Mouse (Mus musculus) lung, embryonic 15.5 days (tissue): ENCODE measurements around the gene Bach2. TPM values are rescaled to one million over a fixed set of nuclear protein-coding genes. Genes with fewer than 3 reads are reported as not detected.
A peak's percentile ranks its signal among the peaks of the same experiment; 100 is the strongest.

ENCODE experiments used
- ATAC-seq: fragments of 200-750 bp; cut with Nextera tagmentation; 2 replicates; pipeline ENCODE4 v1.8.0; 2017; ENCODE audit warnings: moderate number of reproducible peaks, borderline replicate concordance; ENCODE audit not compliant: low FRiP score, low TSS enrichment; ENCODE audit errors: extremely low read depth
- H3K27ac ChIP-seq: fragments of 300-500 bp; sonication (generic); 2 replicates; pipeline ENCODE4 v1.5.1; 2015; ENCODE audit warnings: moderate library complexity, mild to moderate bottlenecking, inconsistent platforms
- H3K27me3 ChIP-seq: fragments of 300-500 bp; sonication (generic); 2 replicates; pipeline ENCODE4 v1.6.1; 2015; ENCODE audit warnings: inconsistent platforms
- H3K36me3 ChIP-seq: fragments of 300-500 bp; sonication (generic); 2 replicates; pipeline ENCODE4 v1.6.1; 2015; ENCODE audit warnings: inconsistent platforms
- H3K4me1 ChIP-seq: fragments of 300-500 bp; sonication (generic); 2 replicates; pipeline ENCODE4 v1.6.1; 2015; ENCODE audit warnings: inconsistent platforms
- H3K4me2 ChIP-seq: fragments of 300-500 bp; sonication (generic); 2 replicates; pipeline ENCODE4 v1.6.1; 2015; ENCODE audit warnings: inconsistent platforms, mild to moderate bottlenecking, moderate library complexity
- H3K4me3 ChIP-seq: fragments of 300-500 bp; sonication (generic); 2 replicates; pipeline ENCODE4 v1.5.1; 2015; ENCODE audit warnings: mild to moderate bottlenecking, inconsistent platforms
- H3K9ac ChIP-seq: fragments of 300-500 bp; sonication (generic); 2 replicates; pipeline ENCODE4 v1.6.1; 2015; ENCODE audit warnings: inconsistent platforms
- H3K9me3 ChIP-seq: fragments of 300-500 bp; sonication (generic); 2 replicates; pipeline ENCODE4 v1.6.1; 2016; ENCODE audit warnings: inconsistent platforms
- WGBS: fragments of 180-500 bp; shearing (Covaris S2); methylation state at CpG from one replicate; pipeline ENCODE4 v1.1.7; 2015; 5-methylcytosine and 5-hydroxymethylcytosine counted together
- polyA plus RNA-seq: library from polyadenylated mRNA; unstranded; fragments of >200 nt; fragmentation: Nextera tagmentation; extraction: Ambion mirVana; gene quantifications from 2 replicates; pipeline ENCODE4 v1.2.1, GENCODE M21; 2015

The Bach2 gene
- polyA plus RNA-seq, 1 experiment from 2014 or later: 10.5 TPM

GRCm38 (mm10) chr4:32388564-32388963 lies 150.0 kb downstream of the Bach2 start:
- 0 out of 2 replicates have a peak, but pooled peaks have one; percentile 40 for ATAC-seq
- Histone ChIP-seq H3K36me3 (no peaks in the 10 kb centered on the region), H3K27me3 (no peaks in the 10 kb centered on the region), H3K9ac (no peak overlapping the region), H3K27ac (peak overlapping the region; percentile 83), H3K4me3 (no peak overlapping the region), H3K4me1 (peaks cover 57% of the 10 kb centered on the region), H3K4me2 (0 out of 2 replicates have a peak overlapping the region, but pooled peaks have one; percentile 17), H3K9me3 (no peaks in the 10 kb centered on the region)
- 42% methylated on average over 9 of the region's 9 CpGs for WGBS

DNA sequence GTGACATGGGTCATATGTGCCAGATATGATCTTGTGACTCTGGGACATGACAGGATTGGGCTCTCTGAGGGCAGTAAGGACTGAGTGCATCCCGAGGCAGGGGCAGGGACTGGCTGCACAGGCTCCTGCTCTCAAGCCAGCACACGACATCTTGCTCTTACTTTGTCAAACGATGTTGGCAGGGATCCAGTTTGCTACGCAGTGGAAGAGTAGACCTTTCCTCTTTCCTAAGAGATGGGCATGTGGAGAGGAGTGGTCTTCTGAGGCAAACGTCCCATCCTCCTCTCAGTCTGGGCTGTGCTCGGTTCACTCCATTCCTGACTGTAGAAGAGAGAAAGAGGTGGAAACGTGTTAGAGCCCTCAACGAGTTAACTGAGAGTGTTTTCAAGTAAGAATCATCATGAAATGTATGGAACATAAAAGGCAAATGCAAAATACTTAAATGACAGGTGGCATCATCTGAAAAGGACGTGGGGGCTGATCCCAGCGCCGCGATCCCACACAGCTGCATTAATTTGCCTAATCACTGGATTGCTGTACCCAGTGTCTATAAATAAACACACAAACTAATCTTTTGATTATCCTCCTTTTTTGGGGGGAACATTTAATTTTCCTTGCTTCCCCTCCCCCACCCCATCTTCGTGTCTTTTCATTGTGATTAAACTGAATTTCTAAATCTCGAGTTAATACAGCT lies 150.7 kb downstream of the Bach2 start:
- Histone ChIP-seq H3K4me1 (peaks cover 50% of the 10 kb centered on the region), H3K27ac (peak overlapping the region; percentile 83), H3K27me3 (no peaks in the 10 kb centered on the region), H3K4me3 (no peak overlapping the region), H3K36me3 (no peaks in the 10 kb centered on the region), H3K9me3 (no peaks in the 10 kb centered on the region), H3K4me2 (0 out of 2 replicates have a peak overlapping the region, but pooled peaks have one; percentile 1), H3K9ac (no peak overlapping the region)
- WGBS: 43% methylated on average over 14 of the region's 14 CpGs
- no peak for ATAC-seq

DNA sequence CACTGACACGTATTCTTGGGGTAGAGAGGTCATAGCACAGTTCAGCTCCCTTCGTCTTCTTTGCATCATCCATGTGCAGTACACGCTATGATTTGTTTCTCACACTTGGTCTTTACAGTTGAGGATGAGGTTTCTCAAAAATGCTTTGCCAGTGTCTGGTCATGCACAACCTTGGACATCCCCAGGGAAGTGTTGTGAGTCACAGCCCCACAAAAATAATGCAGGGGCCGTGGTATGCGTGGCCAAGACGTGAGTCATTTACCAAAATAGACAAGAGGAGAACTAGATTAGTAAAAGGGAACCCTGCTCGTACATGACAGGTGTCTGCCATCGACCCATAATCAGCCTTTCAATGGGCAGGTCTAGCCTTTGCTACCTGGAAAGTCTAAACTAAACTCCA lies 152.7 kb downstream of the Bach2 start:
- Histone ChIP-seq H3K36me3 (no peaks in the 10 kb centered on the region), H3K4me3 (no peak overlapping the region), H3K4me2 (no peak overlapping the region), H3K9ac (no peak overlapping the region), H3K27me3 (no peaks in the 10 kb centered on the region), H3K27ac (no peak overlapping the region), H3K9me3 (no peaks in the 10 kb centered on the region), H3K4me1 (peaks cover 35% of the 10 kb centered on the region)
- no peak for ATAC-seq
- 85% methylated on average over 8 of the region's 8 CpGs for WGBS

GRCm38 (mm10) chr4:32393226-32393625 lies 154.6 kb downstream of the Bach2 start:
- ATAC-seq: no peak
- H3K9me3 ChIP-seq: no peaks in the 10 kb centered on the region
- no peak overlapping the region for H3K27ac ChIP-seq
- no peak overlapping the region for H3K4me3 ChIP-seq
- H3K4me1 ChIP-seq: peaks cover 20% of the 10 kb centered on the region
- 69% methylated on average over 3 of the region's 3 CpGs for WGBS
- no peaks in the 10 kb centered on the region for H3K27me3 ChIP-seq
- H3K36me3 ChIP-seq: no peaks in the 10 kb centered on the region
- H3K4me2 ChIP-seq: no peak overlapping the region
- no peak overlapping the region for H3K9ac ChIP-seq

GRCm38 (mm10) chr4:32393951-32394350 lies 155.3 kb downstream of the Bach2 start:
- Histone ChIP-seq H3K9ac (no peak overlapping the region), H3K4me1 (peaks cover 13% of the 10 kb centered on the region), H3K4me3 (no peak overlapping the region), H3K27me3 (no peaks in the 10 kb centered on the region), H3K9me3 (no peaks in the 10 kb centered on the region), H3K27ac (no peak overlapping the region), H3K4me2 (no peak overlapping the region), H3K36me3 (no peaks in the 10 kb centered on the region)
- no peak for ATAC-seq
- WGBS: 81% methylated on average over 1 of the region's 1 CpGs

DNA sequence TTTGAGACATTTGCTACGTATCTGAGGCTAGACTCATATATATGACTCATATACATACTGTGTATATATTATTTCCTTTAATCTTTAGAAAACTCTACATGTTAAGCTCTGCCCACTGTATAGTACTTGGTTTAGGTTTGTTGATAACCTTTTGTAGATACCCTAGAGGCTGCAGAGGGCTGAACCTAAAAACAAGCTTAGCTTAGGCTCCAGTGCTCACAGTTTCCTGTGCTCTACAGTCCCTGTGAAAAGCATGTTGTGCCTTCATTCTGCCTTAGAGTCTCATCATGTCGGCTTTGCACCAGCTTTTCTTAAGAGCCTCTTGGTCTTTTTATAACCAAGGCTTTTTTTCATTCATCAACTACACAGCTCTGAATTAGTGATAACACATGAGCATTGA lies 156.2 kb downstream of the Bach2 start:
- no peak for ATAC-seq
- Histone ChIP-seq H3K9me3 (no peaks in the 10 kb centered on the region), H3K27ac (no peak overlapping the region), H3K4me3 (no peak overlapping the region), H3K4me1 (peaks cover 11% of the 10 kb centered on the region), H3K27me3 (no peaks in the 10 kb centered on the region), H3K9ac (no peak overlapping the region), H3K4me2 (no peak overlapping the region), H3K36me3 (no peaks in the 10 kb centered on the region)
- 89% methylated on average over 2 of the region's 2 CpGs for WGBS

GRCm38 (mm10) chr4:32401459-32401858 lies 162.9 kb downstream of the Bach2 start:
- Histone ChIP-seq H3K4me3 (no peak overlapping the region), H3K4me1 (peaks cover 37% of the 10 kb centered on the region)

DNA sequence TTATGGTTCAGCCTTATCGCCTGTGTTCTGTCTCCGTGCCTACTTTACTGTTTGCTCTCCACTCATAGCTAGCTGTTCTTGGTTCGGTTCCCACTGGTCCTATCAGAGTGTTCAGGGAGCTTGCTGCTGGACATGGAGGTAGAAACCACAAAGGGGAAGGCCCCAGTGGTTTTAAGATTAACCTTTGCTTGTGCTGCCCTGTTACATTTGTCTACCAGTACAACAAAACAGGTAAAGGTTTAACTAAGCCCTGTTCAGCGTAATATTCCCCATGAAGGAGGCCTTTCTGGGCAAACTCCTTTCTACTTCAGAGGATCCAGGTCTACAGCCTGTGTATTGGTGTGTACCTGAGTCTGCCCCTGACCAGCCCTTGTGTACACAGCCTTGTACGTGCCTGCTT lies 164.9 kb downstream of the Bach2 start:
- Histone ChIP-seq H3K4me1 (peaks cover 34% of the 10 kb centered on the region), H3K36me3 (no peaks in the 10 kb centered on the region), H3K27ac (no peak overlapping the region), H3K9ac (no peak overlapping the region), H3K9me3 (no peaks in the 10 kb centered on the region), H3K27me3 (no peaks in the 10 kb centered on the region), H3K4me3 (no peak overlapping the region), H3K4me2 (no peak overlapping the region)
- 76% methylated on average over 5 of the region's 5 CpGs for WGBS
- ATAC-seq: no peak

More at GRCm38 (mm10) chr4:32401459-32401858, 162.9 kb downstream of the Bach2 start:
- Histone ChIP-seq H3K27ac (no peak overlapping the region), H3K27me3 (no peaks in the 10 kb centered on the region), H3K9ac (no peak overlapping the region), H3K9me3 (no peaks in the 10 kb centered on the region), H3K36me3 (no peaks in the 10 kb centered on the region), H3K4me2 (no peak overlapping the region)
- WGBS: 79% methylated on average over 5 of the region's 5 CpGs
- ATAC-seq: no peak

DNA sequence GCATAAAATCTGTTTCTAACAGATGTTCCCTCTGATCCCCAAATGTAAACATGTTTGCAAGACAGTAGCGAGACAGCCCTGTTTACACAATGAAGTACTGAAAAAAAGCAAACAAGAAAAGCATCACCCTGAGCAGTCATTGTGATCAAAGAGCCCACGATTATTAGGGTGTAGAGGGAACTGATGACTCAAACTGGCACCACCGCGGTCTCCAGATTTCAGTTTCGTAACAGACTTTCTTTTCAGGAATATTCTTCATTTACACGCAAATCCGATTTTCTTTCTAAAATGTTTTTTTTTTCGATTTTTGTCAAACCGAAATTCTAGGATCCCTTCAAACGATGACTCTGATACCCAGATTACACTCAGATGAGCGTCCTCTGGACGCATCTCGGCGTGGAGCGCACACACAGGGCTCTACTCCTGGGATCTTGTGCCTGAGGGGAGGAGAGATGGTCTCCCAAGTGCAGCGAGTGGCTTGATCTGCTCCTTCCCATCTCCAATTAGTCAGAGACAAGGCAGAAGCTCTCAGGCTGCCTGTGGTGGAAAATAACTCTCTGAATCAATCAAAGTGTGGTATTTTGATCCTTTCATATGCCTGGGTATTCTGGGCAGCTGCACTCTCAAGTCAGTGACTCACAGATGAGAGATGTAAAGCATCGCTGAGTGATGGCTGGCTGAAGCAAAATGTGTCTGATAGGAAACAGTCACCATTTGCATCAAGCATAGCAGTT lies 166.7 kb downstream of the Bach2 start:
- H3K4me3 ChIP-seq: no peak overlapping the region
- H3K4me2 ChIP-seq: no peak overlapping the region
- ATAC-seq: no peak
- H3K27me3 ChIP-seq: no peaks in the 10 kb centered on the region
- whole genome bisulfite sequencing: 68% methylated on average over 17 of the region's 17 CpGs
- H3K36me3 ChIP-seq: no peaks in the 10 kb centered on the region
- no peak overlapping the region for H3K27ac ChIP-seq
- H3K9ac ChIP-seq: no peak overlapping the region
- H3K4me1 ChIP-seq: peaks cover 29% of the 10 kb centered on the region
- H3K9me3 ChIP-seq: no peaks in the 10 kb centered on the region

- 80% methylated on average over 3 of the region's 3 CpGs for WGBS
- H3K27me3 ChIP-seq: no peaks in the 10 kb centered on the region
- H3K9ac ChIP-seq: no peak overlapping the region
- H3K4me1 ChIP-seq: peaks cover 26% of the 10 kb centered on the region
- H3K4me3 ChIP-seq: no peak overlapping the region
- H3K4me2 ChIP-seq: no peak overlapping the region
- no peaks in the 10 kb centered on the region for H3K9me3 ChIP-seq
- ATAC-seq: no peak
- H3K27ac ChIP-seq: no peak overlapping the region
- H3K36me3 ChIP-seq: no peaks in the 10 kb centered on the region
Observed at GRCm38 (mm10) chr4:32405985-32406384, 167.4 kb downstream of the Bach2 start.

GRCm38 (mm10) chr4:32408535-32408934 lies 169.9 kb downstream of the Bach2 start:
- H3K9me3 ChIP-seq: no peaks in the 10 kb centered on the region
- WGBS: 96% methylated on average over 8 of the region's 8 CpGs
- no peaks in the 10 kb centered on the region for H3K27me3 ChIP-seq
- no peak overlapping the region for H3K4me2 ChIP-seq
- H3K4me1 ChIP-seq: peaks cover 20% of the 10 kb centered on the region
- no peaks in the 10 kb centered on the region for H3K36me3 ChIP-seq
- no peak for ATAC-seq
- H3K27ac ChIP-seq: no peak overlapping the region
- no peak overlapping the region for H3K9ac ChIP-seq
- H3K4me3 ChIP-seq: no peak overlapping the region

GRCm38 (mm10) chr4:32409116-32409880 lies 170.7 kb downstream of the Bach2 start:
- H3K9me3 ChIP-seq: no peaks in the 10 kb centered on the region
- H3K4me2 ChIP-seq: no peak overlapping the region
- no peak overlapping the region for H3K27ac ChIP-seq
- H3K4me3 ChIP-seq: no peak overlapping the region
- H3K9ac ChIP-seq: no peak overlapping the region
- H3K36me3 ChIP-seq: no peaks in the 10 kb centered on the region
- WGBS: 74% methylated on average over 9 of the region's 9 CpGs
- ATAC-seq: no peak
- peaks cover 13% of the 10 kb centered on the region for H3K4me1 ChIP-seq
- no peaks in the 10 kb centered on the region for H3K27me3 ChIP-seq
